Mouse (Mus musculus) liver, embryonic 11.5 days (tissue): Measurements from ENCODE around the gene Slc35b1. TPM values are rescaled to one million over a fixed set of nuclear protein-coding genes. Genes with fewer than 3 reads are reported as not detected.

Experiments
- ATAC-seq: fragments of 200-750 bp; cut with Nextera tagmentation; replicated peaks from 2 replicates; pipeline ENCODE4 v1.8.0; 2017; ENCODE audit warnings: moderate number of reproducible peaks, mild to moderate bottlenecking, moderate TSS enrichment, moderate library complexity; ENCODE audit not compliant: low FRiP score
- DNase-seq: peaks from one replicate; pipeline ENCODE4 v3.0.0-alpha.2; 2017; ENCODE audit warnings: low spot score
- H3K27ac ChIP-seq: fragments of 300-500 bp; sonication (generic); 2 replicates; pipeline ENCODE4 v1.5.1; 2014; ENCODE audit warnings: mild to moderate bottlenecking, low read depth, low read length, control low read depth
- H3K27me3 ChIP-seq: fragments of 300-500 bp; sonication (generic); replicated peaks from 2 replicates; pipeline ENCODE4 v1.6.1; 2014; ENCODE audit warnings: low read length, mixed read lengths; ENCODE audit not compliant: control insufficient read depth, insufficient read depth
- H3K36me3 ChIP-seq: fragments of 300-500 bp; sonication (generic); 2 replicates; pipeline ENCODE4 v1.6.1; 2014; ENCODE audit warnings: mild to moderate bottlenecking, low read length, moderate library complexity, mixed read lengths; ENCODE audit not compliant: control insufficient read depth, insufficient read depth
- H3K4me1 ChIP-seq: fragments of 300-500 bp; sonication (generic); replicated peaks from 2 replicates; pipeline ENCODE4 v1.6.1; 2014; ENCODE audit warnings: low read length, mixed read lengths; ENCODE audit not compliant: control insufficient read depth, insufficient read depth
- H3K4me2 ChIP-seq: fragments of 300-500 bp; sonication (generic); 2 replicates; pipeline ENCODE4 v1.6.1; 2014; ENCODE audit warnings: mild to moderate bottlenecking, control low read depth, moderate library complexity
- H3K4me3 ChIP-seq: fragments of 300-500 bp; sonication (generic); 2 replicates; pipeline ENCODE4 v1.5.1; 2014; ENCODE audit warnings: low read depth, low read length, control low read depth
- H3K9ac ChIP-seq: fragments of 300-500 bp; sonication (generic); 2 replicates; pipeline ENCODE4 v1.6.1; 2014; ENCODE audit warnings: low read depth, low read length, control low read depth
- H3K9me3 ChIP-seq: fragments of 300-500 bp; sonication (generic); 2 replicates; pipeline ENCODE4 v1.6.1; 2016; ENCODE audit warnings: low read length, inconsistent platforms, mixed read lengths; ENCODE audit not compliant: control insufficient read depth
- WGBS: fragments of 180-500 bp; shearing (Covaris S2); extraction: QIAGEN DNeasy Blood & Tissue Kit; methylation state at CpG from one replicate; pipeline ENCODE4 v1.1.7; 2014; 5-methylcytosine and 5-hydroxymethylcytosine counted together
- polyA plus RNA-seq: library from polyadenylated mRNA; unstranded; fragments of >200 nt; fragmentation: Nextera tagmentation; extraction: Ambion mirVana; gene quantifications from 2 replicates; pipeline ENCODE4 v1.2.1, GENCODE M21; 2014

Slc35b1 gene
- polyA plus RNA-seq: 78.8 and 86.8 TPM in 2 replicates

GRCm38 (mm10) chr11:95384319-95384972 lies at the start of gene Slc35b1:
Gene Slc35b1, plus strand, starts transcription at chr11:95384692.
- Histone ChIP-seq H3K4me3 (peak within 1 kb of the TSS; percentile 85), H3K36me3 (peaks cover 30% of the 10 kb centered on the region), H3K4me1 (peaks cover 6% of the 10 kb centered on the region), H3K9ac (peak within 1 kb of the TSS; percentile 92), H3K27me3 (no peaks in the 10 kb centered on the region), H3K4me2 (peak within 1 kb of the TSS; percentile 83), H3K9me3 (no peaks in the 10 kb centered on the region), H3K27ac (peak within 1 kb of the TSS; percentile 73)
- DNase-seq (peak; percentile 94), ATAC-seq (peak; percentile 92)
- under 1% methylated on average over 42 of the region's 42 CpGs for WGBS

GRCm38 (mm10) chr11:95336568-95337128 lies 47.8 kb upstream of the Slc35b1 start, which contains the start of gene Fam117a:
Gene Fam117a, plus strand, starts transcription at chr11:95337018.
- Histone ChIP-seq H3K4me1 (peaks cover 53% of the 10 kb centered on the region), H3K9me3 (no peaks in the 10 kb centered on the region), H3K27me3 (no peaks in the 10 kb centered on the region), H3K4me2 (peak within 1 kb of the TSS; percentile 87), H3K9ac (peak within 1 kb of the TSS; percentile 91), H3K36me3 (no peaks in the 10 kb centered on the region), H3K27ac (peak within 1 kb of the TSS; percentile 97), H3K4me3 (peak within 1 kb of the TSS; percentile 82)
- WGBS: under 1% methylated on average over 22 of the region's 27 CpGs
- peak; percentile 84 for DNase-seq
- peak; percentile 85 for ATAC-seq

GRCm38 (mm10) chr11:95337129-95337813 lies 47.2 kb upstream of the Slc35b1 start:
- ATAC-seq (peak; percentile 35; the same call in 1 of the 2 replicates), DNase-seq (peak; percentile 81)
- Histone ChIP-seq H3K27ac (peak overlapping the region; percentile 97), H3K4me2 (peak overlapping the region; percentile 87), H3K9ac (peak overlapping the region; percentile 91), H3K4me1 (peaks cover 52% of the 10 kb centered on the region), H3K9me3 (no peaks in the 10 kb centered on the region), H3K4me3 (peak overlapping the region; percentile 82), H3K27me3 (no peaks in the 10 kb centered on the region), H3K36me3 (no peaks in the 10 kb centered on the region)
- under 1% methylated on average over 50 of the region's 50 CpGs for WGBS

GRCm38 (mm10) chr11:95337846-95338342 lies 46.6 kb upstream of the Slc35b1 start:
- Histone ChIP-seq H3K9ac (peak overlapping the region; percentile 91), H3K36me3 (no peaks in the 10 kb centered on the region), H3K4me2 (peak overlapping the region; percentile 87), H3K27ac (peak overlapping the region; percentile 97), H3K4me3 (peak overlapping the region; percentile 82), H3K27me3 (no peaks in the 10 kb centered on the region), H3K9me3 (no peaks in the 10 kb centered on the region), H3K4me1 (peaks cover 54% of the 10 kb centered on the region)
- DNase-seq (no peak), ATAC-seq (no peak)
- WGBS: 14% methylated on average over 9 of the region's 9 CpGs

- H3K27ac ChIP-seq: peak overlapping the region; percentile 97
- H3K4me1 ChIP-seq: peaks cover 64% of the 10 kb centered on the region
- ATAC-seq: peak; percentile 76
- H3K9me3 ChIP-seq: no peaks in the 10 kb centered on the region
- H3K27me3 ChIP-seq: no peaks in the 10 kb centered on the region
- no peaks in the 10 kb centered on the region for H3K36me3 ChIP-seq
- DNase-seq: peak; percentile 67
- 13% methylated on average over 14 of the region's 14 CpGs for WGBS
- peak overlapping the region; percentile 87 for H3K4me2 ChIP-seq
- H3K9ac ChIP-seq: peak overlapping the region; percentile 91
- H3K4me3 ChIP-seq: peak overlapping the region; percentile 82
These were observed 44.9 kb upstream of the Slc35b1 start for GRCm38 (mm10) chr11:95339471-95340021.

GRCm38 (mm10) chr11:95340259-95340658 lies 44.2 kb upstream of the Slc35b1 start:
- Histone ChIP-seq H3K36me3 (no peaks in the 10 kb centered on the region), H3K27ac (peak overlapping the region; percentile 97)
- WGBS: 68% methylated on average over 1 of the region's 1 CpGs

GRCm38 (mm10) chr11:95340664-95341063 lies 43.8 kb upstream of the Slc35b1 start:
- no peaks in the 10 kb centered on the region for H3K27me3 ChIP-seq
- H3K27ac ChIP-seq: no peak overlapping the region
- peak overlapping the region; percentile 87 for H3K4me2 ChIP-seq
- no peak for DNase-seq
- no peaks in the 10 kb centered on the region for H3K36me3 ChIP-seq
- H3K9me3 ChIP-seq: no peaks in the 10 kb centered on the region
- peak overlapping the region; percentile 82 for H3K4me3 ChIP-seq
- 51% methylated on average over 5 of the region's 5 CpGs for WGBS
- H3K9ac ChIP-seq: peak overlapping the region; percentile 60
- peaks cover 63% of the 10 kb centered on the region for H3K4me1 ChIP-seq
- no peak for ATAC-seq

More at GRCm38 (mm10) chr11:95340259-95340658, 44.2 kb upstream of the Slc35b1 start:
- peak overlapping the region; percentile 87 for H3K4me2 ChIP-seq
- peak overlapping the region; percentile 60 for H3K9ac ChIP-seq
- DNase-seq (no peak), ATAC-seq (no peak)
- no peaks in the 10 kb centered on the region for H3K27me3 ChIP-seq
- peaks cover 63% of the 10 kb centered on the region for H3K4me1 ChIP-seq
- H3K4me3 ChIP-seq: peak overlapping the region; percentile 82
- no peaks in the 10 kb centered on the region for H3K9me3 ChIP-seq

- no peaks in the 10 kb centered on the region for H3K9me3 ChIP-seq
- H3K4me2 ChIP-seq: peak overlapping the region; percentile 87
- DNase-seq (no peak), ATAC-seq (no peak)
- WGBS: 74% methylated on average over 4 of the region's 4 CpGs
- no peak overlapping the region for H3K27ac ChIP-seq
- peaks cover 8% of the 10 kb centered on the region; the same call in 1 of the 2 replicates for H3K36me3 ChIP-seq
- H3K4me3 ChIP-seq: no peak overlapping the region; the same call in 1 of the 2 replicates
- no peaks in the 10 kb centered on the region for H3K27me3 ChIP-seq
- peaks cover 53% of the 10 kb centered on the region for H3K4me1 ChIP-seq
- no peak overlapping the region; the same call in 1 of the 2 replicates for H3K9ac ChIP-seq
These were observed 41.3 kb upstream of the Slc35b1 start for GRCm38 (mm10) chr11:95343180-95343579.
